Mouse (Mus musculus) bone marrow, adult 2 months (tissue): Measurements from ENCODE around the gene Gm28042.

ENCODE experiments used
- CTCF ChIP-seq: fragments of 200-500 bp; IDR thresholded peaks from 2 replicates; pipeline ENCODE4 v1.5.1; 2011; ENCODE audit warnings: low read length, control low read depth; ENCODE audit not compliant: control insufficient read depth, insufficient read depth
- POLR2A ChIP-seq: fragments of 200-500 bp; IDR thresholded peaks from 2 replicates; pipeline ENCODE4 v1.6.1; 2011; ENCODE audit warnings: low read depth, mild to moderate bottlenecking, control low read depth, low read length, borderline replicate concordance; ENCODE audit not compliant: control insufficient read depth

- TF ChIP-seq POLR2A, result no peak
- TF ChIP-seq CTCF, result no peak
Observed at GRCm38 (mm10) chr2:120008672-120009071, 18.6 kb upstream of the Gm28042 start.
